Mouse (Mus musculus) adrenal gland, postnatal 25 days (tissue): ENCODE data around the gene Crtc2. TPM values are rescaled to one million over a fixed set of nuclear protein-coding genes. Genes with fewer than 3 reads are reported as not detected.
"Not testable (repeated sequence)": the region's sequence is repeated elsewhere in the genome, so short reads cannot be mapped to it uniquely, and the experiment has no call there.

ENCODE experiments used
- DNase-seq: peaks from one replicate; pipeline ENCODE4 v3.0.0; 2021; ENCODE audit warnings: mixed read lengths
- total RNA-seq: library from RNA; stranded (reverse); gene quantifications from 2 replicates; pipeline ENCODE4 v1.2.3, GENCODE M21; 2021

Crtc2 gene
- total RNA-seq, 1 experiment from 2014 or later, result 57.8 TPM

- no peak for DNase-seq
Measured at GRCm38 (mm10) chr3:90266901-90267775, 13.2 kb downstream of the Crtc2 start.

DNA sequence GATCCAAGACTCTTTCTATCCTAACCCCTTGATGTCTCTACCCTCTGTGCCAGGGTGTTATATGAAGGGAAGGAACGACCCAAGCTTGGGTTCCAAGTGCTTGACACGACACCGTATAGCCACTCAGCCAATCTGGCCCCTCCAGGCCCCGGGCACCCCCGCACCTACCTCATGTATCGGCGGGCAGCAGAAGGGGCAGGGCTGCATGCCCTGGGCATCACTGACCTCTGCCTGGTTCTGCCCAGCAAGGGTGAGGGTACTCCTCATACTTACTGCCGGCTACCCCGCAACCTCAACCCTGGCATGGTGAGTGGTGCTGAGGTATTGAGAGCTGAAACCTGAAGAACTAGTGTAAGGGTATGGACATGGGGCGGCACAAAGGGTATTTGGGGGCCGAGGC, 14.2 kb downstream of the Crtc2 start:
- DNase-seq, result no peak

DNA sequence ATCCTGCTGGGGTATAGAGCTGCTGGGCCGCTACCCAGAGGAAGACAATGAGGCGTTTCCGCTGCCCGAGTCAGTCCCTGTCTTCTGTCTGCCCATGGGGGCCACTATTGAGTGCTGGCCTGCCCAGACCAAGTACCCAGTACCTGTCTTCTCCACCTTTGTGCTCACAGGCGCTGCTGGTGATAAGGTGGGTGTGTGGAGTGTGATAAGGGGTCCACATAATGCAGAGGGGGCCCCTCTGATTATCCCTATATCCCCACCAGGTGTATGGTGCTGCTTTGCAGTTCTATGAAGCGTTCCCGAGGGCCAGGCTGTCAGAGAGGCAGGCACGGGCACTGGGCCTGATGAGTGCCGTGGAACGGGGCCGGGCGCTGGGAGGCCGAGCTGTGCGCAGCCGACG, 15.0 kb downstream of the Crtc2 start:
- DNase-seq, result no peak

- no peak for DNase-seq
Measured at GRCm38 (mm10) chr3:90270784-90271183, 16.8 kb downstream of the Crtc2 start.

GRCm38 (mm10) chr3:90272170-90272569, 18.2 kb downstream of the Crtc2 start:
- DNase-seq, result no peak

DNA sequence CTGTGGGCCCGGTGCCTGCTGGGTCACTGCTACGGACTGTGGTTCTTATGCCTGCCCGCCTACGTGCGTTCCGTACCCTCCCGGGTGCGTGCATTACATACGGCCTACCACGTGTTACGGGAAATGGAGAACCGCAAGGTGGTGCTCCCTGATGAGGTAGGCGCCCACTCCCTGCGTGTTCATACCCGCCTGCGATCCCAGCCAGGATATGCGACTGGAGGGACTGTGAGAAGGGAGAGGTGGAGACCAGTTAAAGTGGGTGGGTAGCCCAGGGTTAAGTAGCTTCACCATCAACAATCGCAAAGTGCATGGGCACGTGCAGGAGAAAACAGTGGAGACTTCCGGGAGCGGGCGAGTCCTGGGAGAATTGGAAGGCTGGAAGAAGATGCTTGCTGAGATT, 19.9 kb downstream of the Crtc2 start:
- DNase-seq, result no peak

GRCm38 (mm10) chr3:90275286-90275685, 21.3 kb downstream of the Crtc2 start:
- no peak for DNase-seq

DNA sequence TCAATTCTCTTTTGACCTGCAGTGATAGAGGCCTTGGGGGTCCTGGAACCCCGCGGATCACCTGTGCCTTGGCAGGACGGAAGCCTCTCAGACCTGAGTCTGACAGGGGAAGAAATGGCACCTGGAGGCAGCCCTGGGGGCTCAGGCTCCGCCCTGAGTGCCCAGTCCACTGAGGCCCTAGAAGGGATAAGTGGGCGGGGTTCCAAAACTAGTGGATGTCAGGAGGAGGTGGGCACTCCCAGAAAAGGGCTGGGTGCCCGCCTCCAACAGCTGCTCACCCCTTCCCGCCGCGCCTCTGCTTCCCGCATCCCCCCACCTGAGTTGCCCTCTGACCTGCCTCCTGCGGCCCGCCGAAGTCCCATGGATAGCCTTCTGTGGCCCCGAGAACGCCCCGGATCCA, 22.9 kb downstream of the Crtc2 start:
- DNase-seq, result no peak

DNA sequence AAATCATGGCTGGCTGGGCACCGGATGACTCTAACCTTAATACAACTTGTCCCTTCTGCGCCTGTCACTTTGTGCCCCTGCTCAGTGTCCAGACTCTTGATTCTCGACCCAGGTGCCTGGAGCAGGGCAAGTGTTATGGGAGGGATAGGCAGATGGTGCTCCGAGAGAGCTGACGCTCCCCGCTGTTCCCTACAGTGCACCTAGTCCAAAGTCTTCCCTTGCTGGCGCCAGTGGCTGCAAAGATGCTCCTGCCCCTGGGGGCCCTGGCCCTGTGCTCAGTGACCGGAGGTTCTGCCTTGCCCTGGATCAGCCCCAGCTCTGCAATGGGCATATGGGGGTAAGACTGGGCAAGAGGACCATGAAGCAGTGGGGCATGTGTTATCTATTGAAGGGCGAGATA, 23.8 kb downstream of the Crtc2 start:
- DNase-seq, result no peak

DNA sequence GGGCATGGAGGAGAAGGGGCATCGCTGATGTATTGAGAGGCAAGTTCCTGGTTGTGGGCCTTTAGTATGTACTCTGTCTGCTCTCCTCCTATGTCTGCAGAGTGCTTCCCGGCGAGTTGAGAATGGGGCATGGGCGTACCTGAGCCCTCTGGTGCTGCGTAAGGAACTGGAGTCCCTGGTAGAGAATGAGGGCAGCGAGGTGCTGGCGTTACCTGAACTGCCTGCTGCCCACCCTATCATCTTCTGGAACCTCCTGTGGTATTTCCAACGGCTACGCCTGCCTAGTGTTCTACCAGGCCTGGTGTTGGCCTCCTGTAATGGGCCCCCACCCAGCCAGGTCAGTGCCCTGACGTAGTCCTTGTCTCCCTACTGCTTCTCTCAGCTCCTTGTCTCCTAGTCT, 24.2 kb downstream of the Crtc2 start:
- no peak for DNase-seq

DNA sequence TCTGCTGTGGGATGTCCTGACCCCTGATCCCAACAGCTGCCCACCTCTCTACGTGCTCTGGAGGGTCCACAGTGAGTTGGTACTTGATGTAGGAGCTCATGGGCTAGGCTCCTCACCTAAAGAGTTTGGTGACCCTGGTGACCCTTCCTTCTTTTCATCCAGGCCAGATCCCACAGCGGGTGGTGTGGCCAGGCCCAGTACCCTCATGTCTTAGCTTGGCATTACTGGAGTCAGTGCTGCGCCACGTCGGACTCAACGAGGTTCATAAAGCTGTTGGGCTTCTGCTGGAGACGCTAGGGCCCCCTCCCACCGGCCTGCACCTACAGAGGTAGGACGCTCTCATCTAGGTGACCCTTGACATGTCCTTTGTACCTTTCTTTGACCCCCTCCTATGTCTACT, 25.3 kb downstream of the Crtc2 start:
- no peak for DNase-seq

DNA sequence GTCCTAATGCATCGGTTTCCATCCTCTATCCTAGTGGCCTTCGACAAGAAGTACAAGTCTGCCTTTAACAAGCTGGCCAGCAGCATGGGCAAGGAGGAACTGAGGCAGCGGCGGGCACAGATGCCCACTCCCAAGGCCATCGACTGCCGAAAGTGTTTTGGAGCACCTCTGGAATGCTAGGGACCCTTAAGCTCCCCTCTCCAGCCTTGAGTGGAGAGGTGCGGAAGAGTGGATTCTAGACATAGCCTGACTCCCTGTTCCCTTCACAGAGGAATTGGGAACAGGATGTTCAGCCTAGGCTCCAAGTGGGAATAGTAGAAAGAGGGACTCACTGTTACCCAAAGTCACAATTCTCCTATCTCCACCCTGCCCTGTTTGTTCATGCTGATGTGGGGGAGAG, 25.8 kb downstream of the Crtc2 start:
- DNase-seq, result no peak

GRCm38 (mm10) chr3:90280708-90281107, 26.7 kb downstream of the Crtc2 start:
- no peak for DNase-seq

- DNase-seq, result no peak
Measured at GRCm38 (mm10) chr3:90284150-90284549, 30.2 kb downstream of the Crtc2 start.

GRCm38 (mm10) chr3:90289403-90289802, 35.4 kb downstream of the Crtc2 start:
- not testable (repeated sequence) for DNase-seq

DNA sequence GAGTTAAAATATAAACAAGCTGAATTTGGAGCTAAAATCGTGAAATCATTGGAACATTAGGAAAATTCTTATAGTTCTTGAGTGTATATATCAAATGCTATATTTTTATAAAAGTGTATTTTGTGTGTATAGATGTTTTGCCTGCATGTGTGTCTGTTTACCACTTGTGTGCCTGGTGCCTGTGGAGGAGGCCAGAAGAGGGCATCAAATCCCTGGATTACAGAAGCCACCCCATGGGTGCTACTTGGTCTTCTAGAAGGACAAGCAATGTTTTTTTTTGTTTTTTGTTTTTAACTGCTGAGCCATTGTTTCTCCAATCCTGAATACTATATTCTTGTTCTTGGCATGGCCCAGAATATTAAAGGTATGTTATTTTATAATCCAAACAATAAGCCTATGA, 36.6 kb downstream of the Crtc2 start:
- no peak for DNase-seq

- no peak for DNase-seq
Measured at GRCm38 (mm10) chr3:90291982-90292344, 38.0 kb downstream of the Crtc2 start.

DNA sequence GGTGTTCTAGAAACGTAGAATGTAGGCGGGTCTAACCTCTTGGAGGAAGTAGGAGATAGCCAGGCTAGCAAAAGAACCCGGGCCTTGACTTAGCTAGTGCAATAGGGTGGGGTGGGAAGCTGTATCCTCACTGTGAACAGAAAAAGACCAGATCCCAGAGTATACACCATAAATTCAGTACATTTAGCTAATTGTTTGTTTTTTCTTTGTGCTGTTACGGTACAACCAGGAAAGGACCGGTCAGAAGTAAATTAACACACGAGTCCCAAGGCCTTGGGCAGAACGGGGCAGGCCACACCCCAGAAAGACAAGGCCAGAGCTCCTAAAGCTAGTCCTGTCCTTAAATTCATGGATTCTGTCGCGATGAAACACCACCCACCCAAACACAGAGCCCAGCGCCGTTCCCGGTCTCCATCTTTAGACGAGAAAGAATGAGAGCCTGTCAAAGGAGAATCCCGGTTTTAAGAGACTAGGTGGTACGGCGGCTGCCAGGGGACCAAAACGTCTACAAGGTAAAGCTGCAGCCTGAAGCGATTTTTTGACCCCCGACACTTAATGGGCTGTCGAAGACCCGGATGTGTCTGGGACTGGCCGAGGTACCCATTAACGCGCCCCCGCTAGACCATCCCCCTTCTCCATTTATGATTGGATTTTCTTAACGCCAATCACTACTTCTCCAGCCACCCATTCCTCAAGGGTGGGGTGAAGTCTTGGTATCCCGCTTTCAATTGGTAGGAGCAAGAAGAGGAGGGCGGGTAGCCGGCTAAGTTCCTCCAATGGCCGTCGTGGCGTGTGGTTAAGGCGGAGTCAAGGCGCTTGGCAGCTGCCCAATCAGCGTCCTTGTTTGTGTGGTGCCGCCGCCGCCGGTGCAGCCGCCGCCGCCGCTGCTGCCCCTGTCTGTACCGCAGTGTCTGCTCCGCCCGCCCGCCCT, 38.6 kb downstream of the Crtc2 start, which contains the start of gene Gatad2b:
TSS of gene Gatad2b (plus strand) at position 834 of the 931 bp plus-strand sequence.
- DNase-seq, result peak; percentile 97

GRCm38 (mm10) chr3:90293352-90294063, 39.5 kb downstream of the Crtc2 start:
- peak; percentile 75 for DNase-seq

DNA sequence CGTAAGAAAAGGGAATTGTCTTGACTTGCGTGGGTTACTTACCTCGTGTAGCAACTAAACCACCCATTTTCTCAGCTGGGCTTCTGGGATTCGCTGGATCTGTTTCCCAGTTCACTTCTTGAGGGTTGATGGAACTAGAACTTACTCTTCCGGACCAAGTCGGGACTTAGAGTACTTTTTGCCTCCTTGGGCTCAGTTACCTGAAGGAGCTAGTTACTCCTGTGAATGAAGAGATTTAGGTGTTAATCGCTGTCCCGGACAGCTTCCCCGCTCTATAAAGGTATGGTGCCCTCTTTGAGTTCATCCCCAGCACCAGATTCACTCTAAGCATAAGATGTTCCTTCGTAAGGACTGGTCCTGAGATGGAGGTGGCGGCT, 40.1 kb downstream of the Crtc2 start:
- no peak for DNase-seq

GRCm38 (mm10) chr3:90294651-90295050, 40.7 kb downstream of the Crtc2 start:
- no peak for DNase-seq

- DNase-seq, result no peak
Measured at GRCm38 (mm10) chr3:90305801-90306200, 51.8 kb downstream of the Crtc2 start.

- no peak for DNase-seq
Measured at GRCm38 (mm10) chr3:90309589-90309988, 55.6 kb downstream of the Crtc2 start.
